Mouse (Mus musculus) C2C12 (cell line): ENCODE measurements around the gene Fgf11. TPM values are rescaled to one million over a fixed set of nuclear protein-coding genes. Genes with fewer than 3 reads are reported as not detected.

ENCODE experiments used
- H3K27me3 ChIP-seq: one replicate; pipeline ENCODE4 v1.6.1; 2011; ENCODE audit not compliant: control insufficient read depth, insufficient read depth, insufficient read length
- H3K36me3 ChIP-seq: one replicate; pipeline ENCODE4 v1.6.1; 2011; ENCODE audit not compliant: control insufficient read depth, insufficient read depth
- H3K4me3 ChIP-seq: one replicate; pipeline ENCODE4 v1.5.1; 2011; ENCODE audit warnings: mild to moderate bottlenecking, control low read depth; ENCODE audit not compliant: poor library complexity, insufficient read depth, severe bottlenecking
- H3K79me2 ChIP-seq: one replicate; pipeline ENCODE4 v1.6.1; 2011; ENCODE audit not compliant: control insufficient read depth, insufficient read depth
- H3K79me3 ChIP-seq: one replicate; pipeline ENCODE4 v1.6.1; 2011; ENCODE audit warnings: low read depth, control low read depth
- H3ac ChIP-seq: one replicate; pipeline ENCODE3; 2011; ENCODE audit warnings: low read depth; ENCODE audit not compliant: control insufficient read depth, insufficient read length
- CEBPB ChIP-seq: IDR thresholded peaks from one replicate; pipeline ENCODE4 v1.6.1; 2011; ENCODE audit warnings: low read depth, mild to moderate bottlenecking, control low read depth, moderate library complexity
- CTCF ChIP-seq: IDR thresholded peaks from one replicate; pipeline ENCODE4 v1.5.1; 2011; ENCODE audit not compliant: control insufficient read depth, insufficient read depth, insufficient read length
- FOSL1 ChIP-seq: IDR thresholded peaks from one replicate; pipeline ENCODE4 v1.8.0; 2011; ENCODE audit warnings: mild to moderate bottlenecking, low read length; ENCODE audit not compliant: poor library complexity, insufficient read depth, severe bottlenecking
- MAX ChIP-seq: IDR thresholded peaks from one replicate; pipeline ENCODE4 v1.6.1; 2011; ENCODE audit warnings: mild to moderate bottlenecking, control low read depth
- MYOD1 ChIP-seq: IDR thresholded peaks from one replicate; pipeline ENCODE4 v1.6.1; 2011; ENCODE audit warnings: low read depth; ENCODE audit not compliant: control insufficient read depth, insufficient read length
- MYOG ChIP-seq: IDR thresholded peaks from one replicate; pipeline ENCODE4 v1.6.1; 2011; ENCODE audit not compliant: control insufficient read depth, insufficient read length; ENCODE audit errors: extremely low read depth
- USF1 ChIP-seq: IDR thresholded peaks from one replicate; pipeline ENCODE4 v1.6.1; 2011; ENCODE audit warnings: low read depth, mild to moderate bottlenecking, control low read depth, moderate library complexity
- polyA plus RNA-seq: library from polyadenylated mRNA; unstranded; fragments of >200 nt; fragmentation: generic; extraction: Trizol; gene quantifications from one replicate; pipeline ENCODE4 v1.2.1, GENCODE M21; 2012; ENCODE audit warnings: missing spikeins

The Fgf11 gene
- polyA plus RNA-seq, 1 experiment: 4.2 TPM

GRCm38 (mm10) chr11:69803786-69804651 lies 2.4 kb upstream of the Fgf11 start:
- H3K79me2 ChIP-seq: no peaks in the 10 kb centered on the region
- H3K4me3 ChIP-seq: peak overlapping the region; percentile 26
- no peaks in the 10 kb centered on the region for H3K79me3 ChIP-seq
- no peaks in the 10 kb centered on the region for H3K36me3 ChIP-seq
- no peaks in the 10 kb centered on the region for H3K27me3 ChIP-seq
- H3ac ChIP-seq: peak overlapping the region; percentile 67
- TF ChIP-seq MAX: peak; percentile 83
- no peak for TF ChIP-seq FOSL1
- TF ChIP-seq CTCF: peak; percentile 97

GRCm38 (mm10) chr11:69803328-69803727 lies 1.7 kb upstream of the Fgf11 start:
- no peaks in the 10 kb centered on the region for H3K79me3 ChIP-seq
- TF ChIP-seq FOSL1: no peak
- TF ChIP-seq CTCF: no peak
- no peak for TF ChIP-seq MYOD1
- no peak for TF ChIP-seq MAX
- TF ChIP-seq USF1: no peak
- no peak for TF ChIP-seq MYOG
- TF ChIP-seq CEBPB: no peak
- no peaks in the 10 kb centered on the region for H3K79me2 ChIP-seq
- no peaks in the 10 kb centered on the region for H3K36me3 ChIP-seq
- H3K4me3 ChIP-seq: peak overlapping the region; percentile 26
- no peaks in the 10 kb centered on the region for H3K27me3 ChIP-seq
- H3ac ChIP-seq: peak overlapping the region; percentile 67

- H3K4me3 ChIP-seq: peak overlapping the region; percentile 34
- H3K36me3 ChIP-seq: no peaks in the 10 kb centered on the region
- H3K79me2 ChIP-seq: no peaks in the 10 kb centered on the region
- no peak for TF ChIP-seq CTCF
- no peak for TF ChIP-seq FOSL1
- no peak for TF ChIP-seq MYOD1
- TF ChIP-seq MAX: no peak
- no peak for TF ChIP-seq CEBPB
- TF ChIP-seq USF1: no peak
- no peak for TF ChIP-seq MYOG
- H3ac ChIP-seq: peak overlapping the region; percentile 90
- H3K79me3 ChIP-seq: no peaks in the 10 kb centered on the region
- no peaks in the 10 kb centered on the region for H3K27me3 ChIP-seq
Measured at GRCm38 (mm10) chr11:69802648-69803105, 1.0 kb upstream of the Fgf11 start.

GRCm38 (mm10) chr11:69800392-69801197 lies 1.1 kb downstream of the Fgf11 start:
- TF ChIP-seq USF1 (peak; percentile 36), MAX (no peak)
- H3K36me3 ChIP-seq: no peaks in the 10 kb centered on the region
- peak overlapping the region; percentile 2 for H3K4me3 ChIP-seq
- H3K27me3 ChIP-seq: no peaks in the 10 kb centered on the region
- H3K79me3 ChIP-seq: no peaks in the 10 kb centered on the region
- no peaks in the 10 kb centered on the region for H3K79me2 ChIP-seq
- peak overlapping the region; percentile 58 for H3ac ChIP-seq

- Histone ChIP-seq H3K36me3 (no peaks in the 10 kb centered on the region), H3K4me3 (peak overlapping the region; percentile 2), H3ac (no peak overlapping the region), H3K79me2 (no peaks in the 10 kb centered on the region), H3K79me3 (no peaks in the 10 kb centered on the region), H3K27me3 (no peaks in the 10 kb centered on the region)
- TF ChIP-seq MYOD1: peak; percentile 83
- no peak for TF ChIP-seq FOSL1
- TF ChIP-seq CEBPB: no peak
- TF ChIP-seq MYOG: no peak
- no peak for TF ChIP-seq USF1
Measured at GRCm38 (mm10) chr11:69800138-69800391, 1.6 kb downstream of the Fgf11 start.

- TF ChIP-seq CEBPB (no peak), CTCF (no peak), MYOD1 (no peak), MAX (no peak), FOSL1 (no peak), MYOG (no peak), USF1 (no peak)
- H3ac ChIP-seq: no peak overlapping the region
Measured at GRCm38 (mm10) chr11:69799394-69800137, 2.1 kb downstream of the Fgf11 start.

More at GRCm38 (mm10) chr11:69799394-69800137, 2.1 kb downstream of the Fgf11 start:
- H3K79me3 ChIP-seq: no peaks in the 10 kb centered on the region
- no peaks in the 10 kb centered on the region for H3K36me3 ChIP-seq
- H3K27me3 ChIP-seq: no peaks in the 10 kb centered on the region
- peak overlapping the region; percentile 2 for H3K4me3 ChIP-seq
- H3K79me2 ChIP-seq: no peaks in the 10 kb centered on the region
